Comparison of ENCODE assay signal across 11 mouse cellular contexts in the genomic region with DNA sequence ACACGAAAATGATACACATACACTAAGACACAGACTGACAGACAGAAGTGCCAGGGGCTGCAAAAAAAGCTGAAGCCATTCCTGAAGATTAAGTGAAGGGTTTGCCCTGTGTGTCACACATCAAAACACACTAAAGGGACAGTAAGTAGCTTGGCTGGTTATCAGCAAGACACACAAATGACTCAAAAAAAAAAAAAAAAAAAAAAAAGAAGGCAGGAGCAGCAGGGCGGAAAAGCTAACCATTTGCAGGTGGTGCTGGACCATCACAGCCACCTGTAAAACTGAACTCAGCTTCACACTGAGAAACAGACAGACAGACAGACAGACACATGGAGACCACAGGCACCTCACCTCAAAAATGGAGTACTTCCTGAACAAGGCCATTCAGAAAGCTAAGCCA. TPM values are rescaled to one million over a fixed set of nuclear protein-coding genes. Genes with fewer than 3 reads are reported as not detected.
A peak's percentile ranks its signal among the peaks of the same experiment; 100 is the strongest.
DNase-seq lines count a peak whose midpoint lies in the region; ATAC-seq and TF ChIP-seq lines count a peak whose summit lies in the region.
"Had no signal": no experiment of that assay in that cellular context is flagged by ENCODE, and none has a peak within 500 bp of the region (broad histone marks: within the 10 kb centered on the region; RNA-seq: fewer than 3 reads in every experiment).

No protein-coding gene starts in this region.

- peaks cover 14% of the 10 kb centered on the region for H3K4me1 ChIP-seq in liver, adult 2 months (ENCODE audit: control insufficient read depth, insufficient read depth, low read length)
- H3K4me1 ChIP-seq in embryonic facial prominence, embryonic 14.5 days (ENCODE audit: control insufficient read depth, insufficient read depth, low read length), result peaks cover 18% of the 10 kb centered on the region
- peaks cover 11% of the 10 kb centered on the region for H3K4me1 ChIP-seq in intestine, embryonic 16.5 days (ENCODE audit: control insufficient read depth, insufficient read depth, low read length)
- peaks cover 26% of the 10 kb centered on the region for H3K4me1 ChIP-seq in neural tube, embryonic 12.5 days

- peak overlapping the region; percentile 42; the same call in 1 of the 2 replicates for H3K9ac ChIP-seq in liver, adult 2 months (ENCODE audit: low read depth, low read length)
- H3K9ac ChIP-seq in embryonic facial prominence, embryonic 14.5 days (ENCODE audit: low read depth, low read length), result no peak overlapping the region
- H3K9ac ChIP-seq in intestine, embryonic 16.5 days (ENCODE audit: low read depth, low read length), result 0 out of 2 replicates have a peak overlapping the region, but pooled peaks have one; percentile 3
- no peak overlapping the region for H3K9ac ChIP-seq in neural tube, embryonic 12.5 days

- H3K79me2 ChIP-seq in liver, adult 2 months (ENCODE audit: control insufficient read depth, insufficient read depth, low read length), result peaks cover 28% of the 10 kb centered on the region

- H3K36me3 ChIP-seq in liver, adult 2 months (ENCODE audit: control insufficient read depth, insufficient read depth, low read length), result peaks cover 7% of the 10 kb centered on the region; the same call in 1 of the 2 replicates
- H3K36me3 ChIP-seq in embryonic facial prominence, embryonic 14.5 days (ENCODE audit: control insufficient read depth, insufficient read depth, low read length), result peaks cover 24% of the 10 kb centered on the region
- peaks cover 13% of the 10 kb centered on the region for H3K36me3 ChIP-seq in intestine, embryonic 16.5 days (ENCODE audit: control insufficient read depth, insufficient read depth, low read length)
- peaks cover 19% of the 10 kb centered on the region for H3K36me3 ChIP-seq in neural tube, embryonic 12.5 days

- no peak for TF ChIP-seq CTCF in liver, adult 2 months (IDR thresholded peaks at IDR 0.05; ENCODE audit: low read depth, low read length)

- no peak for DNase-seq in liver, adult 2 months (ENCODE audit: extremely low read depth, low read depth, low spot score)
- DNase-seq in liver, result no peak
- DNase-seq in embryonic facial prominence, embryonic 14.5 days (ENCODE audit: low spot score), result no peak
- DNase-seq in B cell, adult 2 months, result no peak
- DNase-seq in embryo, embryonic 10 days (ENCODE audit: low spot score), result no peak
- DNase-seq in cerebellum, adult 9-10 months, result no peak
- DNase-seq: cerebellum, adult 2 months; thymus, postnatal 36 days had no signal

- no peak for TF ChIP-seq POLR2A in liver, adult 2 months (IDR thresholded peaks at IDR 0.05; ENCODE audit: extremely low read depth, insufficient read depth, low read length)

- H3K4me2 ChIP-seq in embryonic facial prominence, embryonic 14.5 days (ENCODE audit: low read depth, low read length), result peak overlapping the region; percentile 52
- peak overlapping the region; percentile 38; the same call in 1 of the 2 replicates for H3K4me2 ChIP-seq in intestine, embryonic 16.5 days (ENCODE audit: low read depth, low read length)
- peak overlapping the region; percentile 66 for H3K4me2 ChIP-seq in neural tube, embryonic 12.5 days (replicated peaks)

- WGBS in liver, adult 2 months, result 34% methylated on average over 2 of the region's 2 CpGs
- WGBS in embryonic facial prominence, embryonic 14.5 days, result 86% methylated on average over 2 of the region's 2 CpGs
- 89% methylated on average over 2 of the region's 2 CpGs for WGBS in intestine, embryonic 16.5 days
- WGBS in neural tube, embryonic 12.5 days, result 92% methylated on average over 2 of the region's 2 CpGs

- H3K9me3 ChIP-seq in embryonic facial prominence, embryonic 14.5 days (ENCODE audit: control insufficient read depth, low read length), result peaks cover 11% of the 10 kb centered on the region; the same call in 1 of the 2 replicates
- H3K9me3 ChIP-seq in intestine, embryonic 16.5 days (ENCODE audit: control insufficient read depth, low read length), result no peaks in the 10 kb centered on the region
- peaks cover 12% of the 10 kb centered on the region; the same call in 1 of the 2 replicates for H3K9me3 ChIP-seq in neural tube, embryonic 12.5 days

- ATAC-seq in embryonic facial prominence, embryonic 14.5 days (ENCODE audit: low read depth), result no peak
- ATAC-seq in intestine, embryonic 16.5 days, result no peak
- no peak for ATAC-seq in neural tube, embryonic 12.5 days (ENCODE audit: low FRiP score, low read depth)

- no peaks in the 10 kb centered on the region for H3K27me3 ChIP-seq in liver, adult 2 months (ENCODE audit: control insufficient read depth, insufficient read depth, low read length)
- H3K27me3 ChIP-seq in embryonic facial prominence, embryonic 14.5 days (replicated peaks; ENCODE audit: control insufficient read depth, insufficient read depth, low read length), result no peaks in the 10 kb centered on the region
- H3K27me3 ChIP-seq in intestine, embryonic 16.5 days (replicated peaks; ENCODE audit: control insufficient read depth, insufficient read depth, low read length), result no peaks in the 10 kb centered on the region
- H3K27me3 ChIP-seq in neural tube, embryonic 12.5 days (replicated peaks), result no peaks in the 10 kb centered on the region

- peak overlapping the region; percentile 39 for H3K4me3 ChIP-seq in liver, adult 2 months (ENCODE audit: insufficient read depth, low read depth, low read length)
- H3K4me3 ChIP-seq in embryonic facial prominence, embryonic 14.5 days (ENCODE audit: low read depth, low read length), result peak overlapping the region; percentile 78; the same call in 1 of the 2 replicates
- no peak overlapping the region for H3K4me3 ChIP-seq in intestine, embryonic 16.5 days (ENCODE audit: low read length)
- H3K4me3 ChIP-seq in neural tube, embryonic 12.5 days, result no peak overlapping the region

- H3K27ac ChIP-seq in liver, adult 2 months (replicated peaks; ENCODE audit: insufficient read depth, low read depth, low read length), result peak overlapping the region; percentile 90
- no peak overlapping the region for H3K27ac ChIP-seq in embryonic facial prominence, embryonic 14.5 days (replicated peaks; ENCODE audit: low read depth, low read length)
- H3K27ac ChIP-seq in intestine, embryonic 16.5 days (ENCODE audit: low read length), result no peak overlapping the region
- no peak overlapping the region for H3K27ac ChIP-seq in neural tube, embryonic 12.5 days

RNA-seq across cellular contexts. Expression of a gene that starts 2.1 kb away (rescaled TPM):
- 2.6 and 3.7 TPM in 2 replicates for total RNA-seq in liver, adult 2 months (2014; rRNA removed)
- polyA plus RNA-seq in liver, adult 2 months (2012; rRNA removed), result 13.0 and 16.8 TPM in 2 replicates
- polyA plus RNA-seq in embryonic facial prominence, embryonic 14.5 days (2014; fragmentation: Nextera tagmentation; extraction: Ambion mirVana), result 46.7 and 51.1 TPM in 2 replicates
- 44.1 and 48.8 TPM in 2 replicates for polyA plus RNA-seq in intestine, embryonic 16.5 days (2015; fragmentation: Nextera tagmentation; extraction: Ambion mirVana)
- polyA plus RNA-seq in neural tube, embryonic 12.5 days (2016; fragmentation: Nextera tagmentation; extraction: Ambion mirVana), result 55.6 and 57.8 TPM in 2 replicates

RNA-seq across cellular contexts. Expression of a gene that starts 49.2 kb away (rescaled TPM):
- 0.37 and 1.3 TPM in 2 replicates for total RNA-seq in liver, adult 2 months (2014; rRNA removed)
- 1.6 and 2.3 TPM in 2 replicates for polyA plus RNA-seq in liver, adult 2 months (2012; rRNA removed)
- polyA plus RNA-seq in embryonic facial prominence, embryonic 14.5 days (2014; fragmentation: Nextera tagmentation; extraction: Ambion mirVana), result 78.7 and 81.0 TPM in 2 replicates
- 44.5 and 54.0 TPM in 2 replicates for polyA plus RNA-seq in intestine, embryonic 16.5 days (2015; fragmentation: Nextera tagmentation; extraction: Ambion mirVana)
- polyA plus RNA-seq in neural tube, embryonic 12.5 days (2016; fragmentation: Nextera tagmentation; extraction: Ambion mirVana), result 384 and 439 TPM in 2 replicates
- total RNA-seq: neutrophil, adult 5-6 weeks had no signal

Comparison
In these comparisons a context has a peak if more than half of its experiments do, and no peak if none do; other contexts are left out.
1. H3K4me3 ChIP-seq: peak in liver, adult 2 months (single experiment) and embryonic facial prominence, embryonic 14.5 days (single experiment); none in intestine, embryonic 16.5 days (single experiment) and neural tube, embryonic 12.5 days (single experiment).
2. H3K9ac ChIP-seq: peak in liver, adult 2 months (single experiment) and intestine, embryonic 16.5 days (single experiment); none in embryonic facial prominence, embryonic 14.5 days (single experiment) and neural tube, embryonic 12.5 days (single experiment).
3. RNA of a gene that starts 49.2 kb away (polyA plus RNA-seq): 384 to 439 TPM in neural tube, embryonic 12.5 days, 78.7 to 81.0 TPM in embryonic facial prominence, embryonic 14.5 days and 44.5 to 54.0 TPM in intestine, embryonic 16.5 days; 1.6 to 2.3 TPM in liver, adult 2 months; every median in the first group is over 10 times any median in the second.
4. Peak in every context shown above with its lines, with median percentiles within 50 percentile points of each other: H3K4me2 ChIP-seq.